Mouse (Mus musculus): ENCODE results near the gene Pacrg. TPM values are rescaled to one million over a fixed set of nuclear protein-coding genes. Genes with fewer than 3 reads are reported as not detected.

Pacrg gene
- polyA plus RNA-seq (2014; fragmentation: Illumina TruSeq; extraction: RNeasy Lipid Tissue Mini Kit (QIAGEN cat#74804); ENCODE audit: low replicate concordance), result not detected

GRCm38 (mm10) chr17:10840148-10840707, at the start of gene Pacrg, which contains the start of gene Prkn:
Pacrg (minus strand) TSS chr17:10840311.
Prkn (plus strand) TSS chr17:10840384.

Other genes starting within 250 kb of the Pacrg start
- 0.26 TPM for gene Prkn, start 73 bp upstream of the Pacrg start, polyA plus RNA-seq (2014; fragmentation: Illumina TruSeq; extraction: RNeasy Lipid Tissue Mini Kit (QIAGEN cat#74804); ENCODE audit: low replicate concordance)

All from small intestine, adult 10 weeks (tissue).